Mouse (Mus musculus): Measurements from ENCODE around the gene Efnb2.
A peak's percentile ranks its signal among the peaks of the same experiment; 100 is the strongest.

Efnb2 gene

GRCm38 (mm10) chr8:8569280-8569679 lies 91.8 kb downstream of the Efnb2 start:
- no peak for DNase-seq (ENCODE audit: low spot score in 2 of 2)

GRCm38 (mm10) chr8:8568215-8568773 lies 92.7 kb downstream of the Efnb2 start:
- peak in 1 of 2 experiments; percentile 3 for DNase-seq (ENCODE audit: low spot score in 2 of 2)

Data from urinary bladder, adult 18-20 months (tissue).